Mouse (Mus musculus): Measurements from ENCODE around the gene Ccp110. TPM values are rescaled to one million over a fixed set of nuclear protein-coding genes. Genes with fewer than 3 reads are reported as not detected.

The Ccp110 gene
- polyA plus RNA-seq (2012; rRNA removed) = 0.31 and 0.32 TPM in 2 replicates

DNA sequence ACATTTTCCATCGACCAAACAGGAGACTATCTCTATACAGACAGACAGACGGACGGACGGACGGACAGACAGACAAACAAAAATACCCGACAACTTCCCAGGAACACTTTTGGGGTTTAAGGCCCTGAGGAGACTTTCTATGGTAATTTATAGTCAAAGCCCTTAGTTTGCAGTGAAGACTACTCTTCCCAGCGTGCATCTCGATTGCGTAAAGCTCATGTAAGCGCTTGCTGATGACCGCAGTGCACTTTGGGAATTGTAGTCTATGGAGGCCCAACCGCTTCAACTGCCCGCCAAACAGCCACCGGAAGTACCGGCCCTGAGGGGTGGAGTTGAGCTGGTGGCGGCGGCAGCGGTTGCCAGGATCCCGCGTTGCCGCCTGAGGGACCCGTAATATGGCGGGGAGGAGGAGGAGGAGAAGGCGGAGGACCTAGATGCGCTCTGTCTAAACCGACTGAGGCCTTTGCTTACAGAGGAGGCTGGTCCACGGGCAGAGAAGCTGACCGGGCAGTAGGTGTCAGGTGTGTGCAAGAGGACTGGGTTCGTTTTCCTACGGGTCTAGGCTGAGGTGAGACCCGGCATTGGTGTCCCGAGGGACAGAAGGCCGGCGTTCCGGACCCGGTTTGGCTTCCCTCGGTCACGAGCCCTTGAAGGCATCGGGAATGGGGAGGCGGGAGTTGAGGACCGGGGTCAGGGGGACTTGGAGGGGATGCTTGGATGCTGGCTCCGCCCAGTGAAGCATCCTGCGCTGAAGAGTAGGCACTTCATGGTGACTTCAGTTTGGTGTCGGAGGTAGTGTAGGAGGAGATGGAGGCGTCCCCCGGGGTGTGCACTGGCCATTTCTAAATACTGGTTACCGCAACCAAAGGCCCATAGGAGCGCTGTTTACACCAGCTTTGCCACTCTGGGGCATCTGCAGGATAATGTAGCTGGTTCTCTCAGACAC, at the start of gene Ccp110:
Gene Ccp110 (plus strand): TSS at position 325 of the 946 bp plus-strand sequence.

DNA sequence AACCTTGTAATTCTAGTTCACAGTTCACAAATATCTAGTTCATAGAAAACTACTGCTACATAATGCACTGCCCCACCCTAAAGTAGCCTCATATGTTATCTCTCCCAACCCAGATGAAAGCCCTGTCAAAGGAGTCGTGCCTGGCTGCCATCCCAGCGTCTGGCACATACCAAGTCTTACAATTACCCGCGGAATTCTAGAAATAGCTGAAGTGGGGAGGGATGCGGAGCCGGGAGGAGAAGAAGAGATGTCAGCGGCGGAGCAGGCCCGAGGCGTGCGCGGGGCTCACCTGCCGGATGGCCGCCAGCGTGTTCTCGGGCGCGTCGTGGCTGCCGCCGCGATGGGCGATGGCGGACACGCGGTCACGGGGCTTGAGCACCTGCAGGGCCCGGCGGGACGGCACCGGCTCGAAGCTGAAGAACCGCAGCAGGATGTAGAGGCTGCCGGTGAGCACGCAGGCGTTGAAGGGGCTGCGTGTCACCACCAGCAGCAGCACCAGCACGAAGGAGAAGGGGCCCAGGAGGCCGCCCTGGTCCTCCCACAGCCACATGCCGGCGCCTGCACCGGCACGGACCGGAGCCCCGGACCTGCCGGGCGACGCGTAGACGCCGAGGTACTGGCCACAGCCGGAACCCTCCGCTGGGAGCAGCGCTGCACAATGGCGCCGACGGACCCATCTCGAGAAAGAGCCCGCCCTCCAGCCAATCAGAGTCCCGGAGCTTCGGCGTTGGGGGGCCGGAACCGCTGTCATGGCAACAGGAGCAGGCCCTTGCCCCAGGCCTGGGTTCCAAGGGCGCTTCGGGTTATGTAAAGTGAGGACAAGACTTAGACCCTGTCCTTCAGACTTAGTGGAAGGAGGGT, 7.0 kb upstream of the Ccp110 start, which contains the start of gene Gde1:
Gene Gde1 (minus strand): TSS at position 678 of the 861 bp plus-strand sequence.

DNA sequence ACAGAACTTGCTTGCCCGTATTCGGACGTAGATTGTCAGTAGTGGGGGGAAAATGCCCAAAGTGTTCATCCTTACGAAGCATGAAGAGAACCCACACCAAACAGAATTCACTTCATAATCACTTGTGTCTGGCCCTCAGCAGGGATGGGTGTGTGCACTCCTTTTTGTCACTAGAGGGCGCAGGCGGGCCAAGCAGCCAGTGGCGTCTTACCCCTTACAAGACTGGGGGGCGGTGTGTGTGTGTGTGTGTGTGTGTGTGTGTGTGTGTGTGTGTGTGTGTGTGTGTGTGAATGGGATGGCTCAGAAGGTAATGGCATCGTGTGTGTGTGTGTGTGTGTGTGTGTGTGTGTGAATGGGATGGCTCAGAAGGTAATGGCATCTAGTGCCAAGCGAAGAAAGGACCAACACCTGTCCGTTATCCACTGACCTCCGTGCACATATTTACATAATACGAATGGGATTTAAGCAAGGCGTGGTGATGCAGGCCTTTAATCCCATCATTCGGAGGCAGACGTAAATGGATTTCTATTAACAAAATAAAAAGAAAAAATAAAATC, 27.7 kb downstream of the Ccp110 start, which contains the start of gene Vps35l:
Gene Vps35l (plus strand): TSS at position 252 of the 557 bp plus-strand sequence.

Other genes starting within 250 kb of the Ccp110 start
- gene Itpripl2, start 220.6 kb upstream of the Ccp110 start, polyA plus RNA-seq (2012; rRNA removed) = 18.0 and 19.1 TPM in 2 replicates
- gene Coq7, start 179.2 kb upstream of the Ccp110 start, polyA plus RNA-seq (2012; rRNA removed) = 31.3 and 33.5 TPM in 2 replicates
- 2.4 and 3.0 TPM in 2 replicates for gene Tmc7, start 127.8 kb upstream of the Ccp110 start, polyA plus RNA-seq (2012; rRNA removed)
- 4.0 and 4.9 TPM in 2 replicates for gene Tmc5, start 115.3 kb upstream of the Ccp110 start, polyA plus RNA-seq (2012; rRNA removed)
- 333 and 1,310 TPM in 2 replicates for gene Gde1, start 6.8 kb upstream of the Ccp110 start, polyA plus RNA-seq (2012; rRNA removed)
- gene Vps35l, start 27.7 kb downstream of the Ccp110 start, polyA plus RNA-seq (2012; rRNA removed) = 10.6 and 11.6 TPM in 2 replicates
- gene Iqck, start 143.2 kb downstream of the Ccp110 start, polyA plus RNA-seq (2012; rRNA removed) = 0.15 and 0.56 TPM in 2 replicates
- gene Knop1, start 143.7 kb downstream of the Ccp110 start, polyA plus RNA-seq (2012; rRNA removed) = 1.4 and 2.3 TPM in 2 replicates

Data from stomach, adult 2 months (tissue).